Mouse (Mus musculus): Measurements from ENCODE around the gene C2cd3.

GRCm38 (mm10) chr7:100496371-100496770 is 124.3 kb downstream of the C2cd3 start:
- no peak for TF ChIP-seq CTCF (IDR thresholded peaks at IDR 0.05)
- TF ChIP-seq EP300 (IDR thresholded peaks at IDR 0.05): no peak

Data from lung, postnatal 0 days (tissue).